Mouse (Mus musculus): ENCODE data around the gene Psmb5. TPM values are rescaled to one million over a fixed set of nuclear protein-coding genes. Genes with fewer than 3 reads are reported as not detected.

The Psmb5 gene
- polyA plus RNA-seq, 1 experiment = 87.4 TPM

DNA sequence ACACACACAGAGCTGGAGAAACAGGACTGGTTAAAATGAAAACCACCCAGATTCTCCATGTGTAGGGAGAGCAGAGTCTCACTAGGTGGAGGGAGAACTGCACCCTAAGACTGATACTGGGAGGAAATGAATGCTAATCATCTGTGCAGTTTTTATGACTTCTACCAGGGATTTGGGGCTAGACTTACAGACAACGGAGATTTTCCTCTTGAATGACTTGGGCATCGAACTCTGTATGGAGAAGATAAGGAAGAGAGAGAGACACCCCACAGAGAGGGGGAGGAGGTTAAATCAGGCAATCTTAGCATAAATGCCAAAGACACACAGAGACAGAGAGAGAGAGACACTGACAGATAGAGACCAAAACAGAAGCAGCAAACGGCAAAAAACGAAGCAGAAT lies 30.1 kb upstream of the Psmb5 start:
- no peaks in the 10 kb centered on the region; the same call in 1 of the 2 replicates for H3K4me1 ChIP-seq (ENCODE audit: control insufficient read depth, insufficient read depth, low read length)
- no peak for TF ChIP-seq POLR2A (IDR thresholded peaks at IDR 0.05; ENCODE audit: control insufficient read depth, low read depth, low read length)
- TF ChIP-seq CTCF (IDR thresholded peaks at IDR 0.05; ENCODE audit: control insufficient read depth, insufficient read depth, insufficient replicate concordance, low read depth, low read length) = no peak
- H3K36me3 ChIP-seq (ENCODE audit: control insufficient read depth, insufficient read depth, low read length) = peaks cover 3% of the 10 kb centered on the region
- no peak overlapping the region for H3K27ac ChIP-seq (ENCODE audit: control insufficient read depth, insufficient read depth, low read depth, low read length)
- H3K4me3 ChIP-seq (ENCODE audit: control insufficient read depth, low read depth, low read length) = no peak overlapping the region
- H3K27me3 ChIP-seq (ENCODE audit: control insufficient read depth, insufficient read depth, low read length) = no peaks in the 10 kb centered on the region

DNA sequence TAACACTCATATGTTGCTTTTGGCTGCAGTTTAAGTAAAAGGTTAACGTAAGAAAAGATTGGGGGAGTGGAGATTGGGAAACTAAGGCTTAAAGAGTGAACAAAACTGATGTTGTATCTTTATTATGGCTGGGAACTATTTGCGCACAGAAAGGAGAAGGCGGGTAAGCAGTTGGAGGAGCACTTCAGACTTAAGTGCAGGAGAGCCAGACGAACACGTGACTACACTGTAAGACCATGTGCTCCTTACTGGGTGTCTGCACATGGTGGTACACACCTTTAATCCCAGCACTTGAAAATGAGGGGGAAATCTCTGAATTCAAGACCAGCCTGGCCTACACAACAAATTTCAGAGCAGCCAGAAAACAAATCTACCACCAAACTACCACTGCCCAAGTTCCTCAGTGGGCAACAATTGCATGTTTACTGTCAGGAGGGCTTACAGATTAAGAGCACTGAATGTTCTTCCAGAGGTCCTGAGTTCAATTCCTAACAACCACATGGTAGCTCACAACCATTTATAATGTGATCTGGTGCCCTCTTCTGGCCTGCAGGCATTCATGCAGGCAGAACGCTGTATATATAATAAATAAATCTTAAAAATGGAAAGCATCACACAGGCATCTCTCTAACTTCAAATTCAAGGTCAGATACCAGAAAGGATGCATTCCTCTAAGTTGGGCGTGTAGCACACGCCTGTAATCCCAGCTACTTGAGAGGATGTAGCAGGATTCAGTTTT lies 29.2 kb upstream of the Psmb5 start:
- H3K4me3 ChIP-seq (ENCODE audit: control insufficient read depth, low read depth, low read length) = no peak overlapping the region

DNA sequence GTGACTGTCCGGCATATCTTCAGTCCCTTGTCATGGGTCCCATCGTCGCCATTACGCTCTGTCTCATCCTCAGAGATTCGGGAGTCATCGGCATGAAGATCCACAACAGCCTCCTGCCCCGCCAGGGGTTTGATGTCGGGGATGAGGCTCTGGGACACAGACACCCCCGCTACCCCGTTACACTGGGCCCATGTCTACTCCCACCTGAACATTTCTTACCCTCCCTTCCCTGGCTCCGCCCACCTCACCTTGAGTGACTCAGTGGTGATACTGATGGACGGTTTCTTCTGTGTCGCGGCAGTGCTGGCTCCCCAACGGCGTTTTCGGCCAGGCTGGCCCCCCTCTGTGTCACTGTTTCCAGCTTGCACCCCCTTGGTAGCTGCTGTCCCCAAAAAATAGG lies 28.6 kb upstream of the Psmb5 start:
- no peaks in the 10 kb centered on the region for H3K27me3 ChIP-seq (ENCODE audit: control insufficient read depth, insufficient read depth, low read length)
- TF ChIP-seq CTCF (IDR thresholded peaks at IDR 0.05; ENCODE audit: control insufficient read depth, insufficient read depth, insufficient replicate concordance, low read depth, low read length) (no peak), POLR2A (IDR thresholded peaks at IDR 0.05; ENCODE audit: control insufficient read depth, low read depth, low read length) (no peak)
- H3K27ac ChIP-seq (ENCODE audit: control insufficient read depth, insufficient read depth, low read depth, low read length) = no peak overlapping the region
- no peak overlapping the region for H3K4me3 ChIP-seq (ENCODE audit: control insufficient read depth, low read depth, low read length)
- peaks cover 9% of the 10 kb centered on the region for H3K4me1 ChIP-seq (ENCODE audit: control insufficient read depth, insufficient read depth, low read length)
- H3K36me3 ChIP-seq (ENCODE audit: control insufficient read depth, insufficient read depth, low read length) = peaks cover 3% of the 10 kb centered on the region

More for the DNA sequence above, 29.2 kb upstream of the Psmb5 start:
- Histone ChIP-seq H3K27ac (ENCODE audit: control insufficient read depth, insufficient read depth, low read depth, low read length) (no peak overlapping the region), H3K4me1 (ENCODE audit: control insufficient read depth, insufficient read depth, low read length) (peaks cover 7% of the 10 kb centered on the region), H3K36me3 (ENCODE audit: control insufficient read depth, insufficient read depth, low read length) (peaks cover 3% of the 10 kb centered on the region), H3K27me3 (ENCODE audit: control insufficient read depth, insufficient read depth, low read length) (no peaks in the 10 kb centered on the region)
- TF ChIP-seq POLR2A (IDR thresholded peaks at IDR 0.05; ENCODE audit: control insufficient read depth, low read depth, low read length) (no peak), CTCF (IDR thresholded peaks at IDR 0.05; ENCODE audit: control insufficient read depth, insufficient read depth, insufficient replicate concordance, low read depth, low read length) (no peak)

DNA sequence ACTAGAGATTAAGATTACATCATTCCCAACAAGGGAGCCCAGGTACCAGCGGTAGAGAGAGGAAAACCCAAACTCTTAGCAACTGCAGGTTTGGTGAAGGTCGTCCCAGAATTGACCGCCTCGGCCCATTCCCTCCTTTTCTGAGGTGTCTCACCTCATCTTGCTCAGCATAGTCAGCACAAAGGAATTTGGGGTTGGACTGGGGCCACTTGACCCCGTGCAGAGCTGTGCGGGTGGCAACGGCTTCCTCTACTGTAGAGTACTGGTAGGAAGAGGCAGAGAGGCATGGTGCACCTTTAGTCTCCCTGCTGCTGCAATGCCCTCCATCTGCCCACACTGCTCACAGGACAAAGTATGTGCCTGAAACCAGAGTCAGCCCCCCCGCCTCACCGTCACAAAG lies 26.5 kb upstream of the Psmb5 start:
- TF ChIP-seq POLR2A (IDR thresholded peaks at IDR 0.05; ENCODE audit: control insufficient read depth, low read depth, low read length) (no peak), CTCF (IDR thresholded peaks at IDR 0.05; ENCODE audit: control insufficient read depth, insufficient read depth, insufficient replicate concordance, low read depth, low read length) (no peak)
- no peak overlapping the region for H3K27ac ChIP-seq (ENCODE audit: control insufficient read depth, insufficient read depth, low read depth, low read length)
- peaks cover 1% of the 10 kb centered on the region for H3K36me3 ChIP-seq (ENCODE audit: control insufficient read depth, insufficient read depth, low read length)
- peaks cover 16% of the 10 kb centered on the region for H3K4me1 ChIP-seq (ENCODE audit: control insufficient read depth, insufficient read depth, low read length)
- no peaks in the 10 kb centered on the region for H3K27me3 ChIP-seq (ENCODE audit: control insufficient read depth, insufficient read depth, low read length)
- H3K4me3 ChIP-seq (ENCODE audit: control insufficient read depth, low read depth, low read length) = no peak overlapping the region

DNA sequence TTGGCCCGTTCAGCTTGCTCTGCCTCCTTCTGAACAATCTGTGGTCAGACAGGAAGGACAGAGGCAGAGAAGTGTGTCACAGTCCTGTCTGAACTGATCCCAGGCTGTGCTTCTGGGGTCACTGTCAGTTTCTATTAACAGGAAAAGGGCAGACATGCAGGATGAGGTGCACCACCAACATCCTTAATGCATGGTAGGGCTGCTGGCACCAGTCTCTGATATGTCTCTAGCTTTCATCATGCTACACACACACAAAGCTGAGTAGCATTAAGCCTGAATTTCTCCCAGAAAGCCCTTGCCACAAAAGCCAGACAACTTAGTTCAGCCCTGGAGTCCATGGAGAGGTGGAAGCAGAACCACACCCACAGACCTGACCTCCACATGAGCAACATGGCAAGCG lies 25.2 kb upstream of the Psmb5 start:
- H3K27me3 ChIP-seq (ENCODE audit: control insufficient read depth, insufficient read depth, low read length) = no peaks in the 10 kb centered on the region
- no peak for TF ChIP-seq CTCF (IDR thresholded peaks at IDR 0.05; ENCODE audit: control insufficient read depth, insufficient read depth, insufficient replicate concordance, low read depth, low read length)
- TF ChIP-seq POLR2A (IDR thresholded peaks at IDR 0.05; ENCODE audit: control insufficient read depth, low read depth, low read length) = no peak
- H3K4me1 ChIP-seq (ENCODE audit: control insufficient read depth, insufficient read depth, low read length) = peaks cover 16% of the 10 kb centered on the region
- no peak overlapping the region for H3K27ac ChIP-seq (ENCODE audit: control insufficient read depth, insufficient read depth, low read depth, low read length)
- H3K36me3 ChIP-seq (ENCODE audit: control insufficient read depth, insufficient read depth, low read length) = no peaks in the 10 kb centered on the region; the same call in 1 of the 2 replicates
- no peak overlapping the region for H3K4me3 ChIP-seq (ENCODE audit: control insufficient read depth, low read depth, low read length)

DNA sequence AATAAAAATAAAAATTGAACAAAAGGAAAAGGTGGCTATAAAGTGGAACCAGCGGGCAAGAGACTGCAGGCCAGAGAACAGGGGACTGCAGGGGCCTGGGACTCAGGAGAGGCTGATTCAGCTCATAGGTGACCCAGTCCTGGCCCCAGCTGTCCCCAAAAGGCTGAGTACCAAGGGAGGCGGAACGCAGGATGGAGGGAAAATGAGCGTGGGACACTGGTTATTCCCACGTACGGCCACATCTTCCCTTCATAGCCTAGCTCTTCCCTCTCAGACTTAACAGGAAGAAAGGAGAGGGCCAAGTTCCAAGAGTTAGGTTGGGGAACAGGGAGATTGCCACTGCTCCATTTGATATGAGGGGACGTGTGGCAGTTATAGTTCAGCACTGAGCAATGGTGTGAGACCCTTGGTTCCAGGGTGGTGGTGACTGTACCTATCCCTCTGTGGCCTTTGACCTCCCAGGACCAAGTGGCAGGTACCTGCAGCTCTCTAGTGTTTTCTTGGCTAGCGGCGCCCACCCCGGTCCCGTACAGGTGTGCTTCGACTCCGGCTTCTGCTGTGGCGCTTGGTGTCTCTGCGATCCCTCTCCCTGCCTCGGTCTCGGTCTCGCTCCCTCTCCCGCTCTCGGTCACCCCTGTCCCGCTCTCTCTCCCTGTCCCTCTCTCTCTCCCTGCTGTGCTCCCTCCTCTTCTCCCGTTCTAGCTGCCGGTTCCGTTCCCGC lies 24.6 kb upstream of the Psmb5 start:
- H3K36me3 ChIP-seq (ENCODE audit: control insufficient read depth, insufficient read depth, low read length) = no peaks in the 10 kb centered on the region; the same call in 1 of the 2 replicates
- TF ChIP-seq POLR2A (IDR thresholded peaks at IDR 0.05; ENCODE audit: control insufficient read depth, low read depth, low read length) = no peak
- TF ChIP-seq CTCF (IDR thresholded peaks at IDR 0.05; ENCODE audit: control insufficient read depth, insufficient read depth, insufficient replicate concordance, low read depth, low read length) = no peak
- no peak overlapping the region for H3K4me3 ChIP-seq (ENCODE audit: control insufficient read depth, low read depth, low read length)
- no peak overlapping the region for H3K27ac ChIP-seq (ENCODE audit: control insufficient read depth, insufficient read depth, low read depth, low read length)
- no peaks in the 10 kb centered on the region for H3K27me3 ChIP-seq (ENCODE audit: control insufficient read depth, insufficient read depth, low read length)
- H3K4me1 ChIP-seq (ENCODE audit: control insufficient read depth, insufficient read depth, low read length) = peaks cover 16% of the 10 kb centered on the region

DNA sequence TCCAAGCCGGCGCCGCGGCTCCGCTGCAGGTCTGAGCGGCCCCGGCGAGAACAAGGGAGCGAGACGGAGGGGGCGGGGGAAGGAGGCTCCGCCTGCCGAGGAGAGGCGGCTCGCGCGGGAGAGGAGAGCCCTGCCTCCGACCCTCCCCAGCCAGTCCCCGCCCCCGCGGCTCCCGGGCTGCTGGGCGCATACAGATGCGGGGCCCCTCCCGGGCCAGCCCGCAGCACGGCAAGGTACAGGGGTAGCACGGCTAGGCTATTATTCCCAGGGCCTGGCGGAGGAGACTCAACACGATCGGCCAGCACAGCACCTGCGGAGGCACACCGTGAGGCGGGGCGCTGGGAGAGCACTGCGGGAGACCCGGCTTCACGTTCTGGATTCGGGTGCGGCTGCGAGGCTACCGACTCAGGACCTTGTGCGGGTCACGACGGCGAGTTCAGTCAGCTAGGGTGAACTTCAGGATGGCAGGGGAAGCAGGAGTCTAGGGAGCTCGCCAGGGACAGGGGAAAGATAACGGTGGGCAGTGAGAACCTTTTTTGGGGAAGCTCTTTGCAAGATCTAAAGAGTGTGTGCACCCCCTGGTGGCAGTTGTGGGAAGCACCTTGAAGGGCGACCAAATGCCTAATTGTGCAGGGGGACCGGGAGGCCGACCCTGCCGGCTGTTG lies 23.6 kb upstream of the Psmb5 start, which contains the start of gene Cdh24:
Gene Cdh24, minus strand, starts transcription at position 60 of the 665 bp plus-strand sequence.
- no peaks in the 10 kb centered on the region for H3K27me3 ChIP-seq (ENCODE audit: control insufficient read depth, insufficient read depth, low read length)
- peak within 1 kb of the TSS; percentile 68 for H3K4me3 ChIP-seq (ENCODE audit: control insufficient read depth, low read depth, low read length)
- H3K4me1 ChIP-seq (ENCODE audit: control insufficient read depth, insufficient read depth, low read length) = peaks cover 16% of the 10 kb centered on the region
- TF ChIP-seq POLR2A (IDR thresholded peaks at IDR 0.05; ENCODE audit: control insufficient read depth, low read depth, low read length) (no peak), CTCF (IDR thresholded peaks at IDR 0.05; ENCODE audit: control insufficient read depth, insufficient read depth, insufficient replicate concordance, low read depth, low read length) (peak; percentile 75)
- H3K27ac ChIP-seq (ENCODE audit: control insufficient read depth, insufficient read depth, low read depth, low read length) = 0 out of 2 replicates have a peak within 1 kb of the TSS, but pooled peaks have one; percentile 12
- H3K36me3 ChIP-seq (ENCODE audit: control insufficient read depth, insufficient read depth, low read length) = no peaks in the 10 kb centered on the region; the same call in 1 of the 2 replicates

Data from testis, adult 2 months (tissue).